Mouse (Mus musculus) bone marrow, adult 2 months (tissue): ENCODE data around the gene Numbl.

Experiments used
- CTCF ChIP-seq: fragments of 200-500 bp; IDR thresholded peaks from 2 replicates; pipeline ENCODE4 v1.5.1; 2011; ENCODE audit warnings: low read length, control low read depth; ENCODE audit not compliant: control insufficient read depth, insufficient read depth
- POLR2A ChIP-seq: fragments of 200-500 bp; IDR thresholded peaks from 2 replicates; pipeline ENCODE4 v1.6.1; 2011; ENCODE audit warnings: low read depth, mild to moderate bottlenecking, control low read depth, low read length, borderline replicate concordance; ENCODE audit not compliant: control insufficient read depth

- TF ChIP-seq CTCF (no peak), POLR2A (no peak)
Measured at GRCm38 (mm10) chr7:27319411-27319810, 61.2 kb downstream of the Numbl start.
